Mouse (Mus musculus): ENCODE measurements around the gene Mcpt1. TPM values are rescaled to one million over a fixed set of nuclear protein-coding genes. Genes with fewer than 3 reads are reported as not detected.
"Not testable (repeated sequence)": the region's sequence is repeated elsewhere in the genome, so short reads cannot be mapped to it uniquely, and the experiment has no call there.

The Mcpt1 gene
- polyA plus RNA-seq (2014; fragmentation: Nextera tagmentation; extraction: Ambion mirVana), result 0.34 and 0.39 TPM in 2 replicates

DNA sequence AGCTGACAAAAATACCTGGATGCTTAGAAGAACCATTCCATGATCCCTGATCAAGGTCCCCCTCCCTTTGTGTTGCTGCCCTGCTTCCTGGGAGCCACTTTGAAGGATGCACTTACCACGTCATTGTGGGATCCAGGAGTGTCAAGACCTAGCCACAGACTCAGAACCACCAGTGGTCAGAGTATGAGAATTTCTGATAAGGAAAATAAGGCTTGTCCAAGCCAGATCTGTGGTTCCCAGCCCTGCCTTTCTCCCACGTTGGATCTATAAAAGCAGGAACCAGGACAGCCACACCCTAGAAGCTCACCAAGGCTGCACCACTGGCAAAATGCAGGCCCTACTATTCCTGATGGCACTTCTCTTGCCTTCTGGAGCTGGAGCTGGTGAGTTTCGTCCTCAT is at the start of gene Mcpt1:
Gene Mcpt1, plus strand, starts transcription at position 301 of the 400 bp plus-strand sequence.
- H3K27me3 ChIP-seq (replicated peaks; ENCODE audit: control insufficient read depth, insufficient read depth, low read length); H3K9ac ChIP-seq (ENCODE audit: low read depth, low read length); H3K36me3 ChIP-seq (ENCODE audit: control insufficient read depth, insufficient read depth, low read length); H3K27ac ChIP-seq (replicated peaks; ENCODE audit: low read depth, low read length); H3K4me1 ChIP-seq (ENCODE audit: control insufficient read depth, insufficient read depth, low read length); H3K4me2 ChIP-seq (ENCODE audit: low read depth, low read length); H3K4me3 ChIP-seq (ENCODE audit: low read depth, low read length); DNase-seq (ENCODE audit: low spot score); H3K9me3 ChIP-seq (ENCODE audit: control insufficient read depth, low read length); ATAC-seq (ENCODE audit: low read depth): not testable (repeated sequence)
- 74% methylated on average over 3 of the region's 3 CpGs for WGBS

DNA sequence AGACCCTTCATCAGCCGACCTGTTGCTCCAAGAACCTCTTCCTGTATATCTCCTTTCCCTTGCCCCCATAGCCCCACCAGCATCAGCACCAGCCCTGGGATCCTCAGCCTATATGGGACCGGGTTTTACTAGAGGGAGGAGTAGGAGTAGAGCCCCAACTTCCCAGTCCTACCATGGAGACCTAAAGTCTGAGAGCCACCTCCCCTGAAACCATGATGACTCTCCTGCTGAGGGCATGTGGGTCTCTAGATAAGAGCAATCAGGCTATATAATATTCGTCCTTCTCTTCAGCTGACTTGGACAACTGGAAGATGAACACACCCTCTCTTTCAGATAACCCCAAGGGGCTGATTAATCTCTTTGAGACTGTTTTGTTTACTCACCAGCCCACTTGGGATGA is 30.3 kb upstream of the Mcpt1 start:
- not testable (repeated sequence) for DNase-seq (ENCODE audit: low spot score); H3K36me3 ChIP-seq (ENCODE audit: control insufficient read depth, insufficient read depth, low read length); H3K4me3 ChIP-seq (ENCODE audit: low read depth, low read length); H3K27ac ChIP-seq (replicated peaks; ENCODE audit: low read depth, low read length); H3K4me1 ChIP-seq (ENCODE audit: control insufficient read depth, insufficient read depth, low read length); H3K9ac ChIP-seq (ENCODE audit: low read depth, low read length); H3K4me2 ChIP-seq (ENCODE audit: low read depth, low read length); ATAC-seq (ENCODE audit: low read depth); H3K27me3 ChIP-seq (replicated peaks; ENCODE audit: control insufficient read depth, insufficient read depth, low read length); H3K9me3 ChIP-seq (ENCODE audit: control insufficient read depth, low read length)
- 89% methylated on average over 1 of the region's 3 CpGs for WGBS

DNA sequence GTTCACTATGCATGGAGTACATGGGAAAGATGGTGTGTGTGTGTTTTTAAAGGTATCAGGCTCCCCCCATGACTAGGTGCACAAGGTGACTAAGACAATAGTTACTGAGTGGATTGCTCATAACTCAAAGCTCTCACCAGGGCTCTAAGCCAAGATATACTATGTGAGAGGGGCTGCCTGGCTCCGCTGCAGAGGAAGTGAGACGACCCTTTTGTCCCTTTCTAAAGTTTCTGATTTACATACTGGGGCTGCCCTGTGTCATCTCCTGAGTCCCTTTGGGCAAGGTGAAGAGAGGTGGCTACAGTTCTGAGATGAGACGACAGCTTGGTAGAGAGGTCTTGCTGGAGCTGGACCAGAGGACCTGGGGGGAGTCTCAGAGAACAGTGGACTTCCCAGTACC is 4.6 kb upstream of the Mcpt1 start:
- no peak overlapping the region for H3K4me3 ChIP-seq (ENCODE audit: low read depth, low read length)
- ATAC-seq (ENCODE audit: low read depth), result no peak
- H3K9me3 ChIP-seq (ENCODE audit: control insufficient read depth, low read length), result no peaks in the 10 kb centered on the region
- no peak overlapping the region for H3K27ac ChIP-seq (replicated peaks; ENCODE audit: low read depth, low read length)
- WGBS, result 65% methylated on average over 3 of the region's 3 CpGs
- H3K4me1 ChIP-seq (ENCODE audit: control insufficient read depth, insufficient read depth, low read length), result no peaks in the 10 kb centered on the region
- no peak for DNase-seq (ENCODE audit: low spot score)
- H3K9ac ChIP-seq (ENCODE audit: low read depth, low read length), result no peak overlapping the region
- H3K27me3 ChIP-seq (replicated peaks; ENCODE audit: control insufficient read depth, insufficient read depth, low read length), result no peaks in the 10 kb centered on the region
- no peaks in the 10 kb centered on the region for H3K36me3 ChIP-seq (ENCODE audit: control insufficient read depth, insufficient read depth, low read length)
- H3K4me2 ChIP-seq (ENCODE audit: low read depth, low read length), result no peak overlapping the region

DNA sequence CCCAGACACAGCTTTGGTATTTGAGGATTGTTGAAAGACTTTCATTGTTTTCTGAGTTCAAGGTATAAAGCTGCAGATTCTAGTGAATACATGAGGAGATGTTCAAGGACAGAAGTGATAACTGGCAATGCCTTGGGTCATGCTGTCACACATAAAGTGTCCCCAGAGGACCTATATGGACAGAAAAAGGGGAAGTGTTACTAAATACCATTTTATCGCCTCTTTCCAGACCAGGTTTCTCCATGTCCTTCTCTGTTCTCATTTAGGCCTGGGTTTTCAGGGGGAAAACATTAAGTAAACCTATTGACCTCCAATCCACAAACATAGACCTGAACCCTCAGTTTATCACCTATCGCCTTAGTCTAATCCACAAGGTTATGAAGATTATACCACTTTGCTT is 3.8 kb upstream of the Mcpt1 start:
- 91% methylated on average over 2 of the region's 2 CpGs for WGBS
- H3K4me1 ChIP-seq (ENCODE audit: control insufficient read depth, insufficient read depth, low read length), result no peaks in the 10 kb centered on the region
- no peak overlapping the region for H3K4me3 ChIP-seq (ENCODE audit: low read depth, low read length)
- no peaks in the 10 kb centered on the region for H3K27me3 ChIP-seq (replicated peaks; ENCODE audit: control insufficient read depth, insufficient read depth, low read length)
- H3K36me3 ChIP-seq (ENCODE audit: control insufficient read depth, insufficient read depth, low read length), result no peaks in the 10 kb centered on the region
- ATAC-seq (ENCODE audit: low read depth), result no peak
- DNase-seq (ENCODE audit: low spot score), result no peak
- H3K9ac ChIP-seq (ENCODE audit: low read depth, low read length), result no peak overlapping the region
- no peak overlapping the region for H3K4me2 ChIP-seq (ENCODE audit: low read depth, low read length)
- H3K9me3 ChIP-seq (ENCODE audit: control insufficient read depth, low read length), result no peaks in the 10 kb centered on the region
- H3K27ac ChIP-seq (replicated peaks; ENCODE audit: low read depth, low read length), result no peak overlapping the region

DNA sequence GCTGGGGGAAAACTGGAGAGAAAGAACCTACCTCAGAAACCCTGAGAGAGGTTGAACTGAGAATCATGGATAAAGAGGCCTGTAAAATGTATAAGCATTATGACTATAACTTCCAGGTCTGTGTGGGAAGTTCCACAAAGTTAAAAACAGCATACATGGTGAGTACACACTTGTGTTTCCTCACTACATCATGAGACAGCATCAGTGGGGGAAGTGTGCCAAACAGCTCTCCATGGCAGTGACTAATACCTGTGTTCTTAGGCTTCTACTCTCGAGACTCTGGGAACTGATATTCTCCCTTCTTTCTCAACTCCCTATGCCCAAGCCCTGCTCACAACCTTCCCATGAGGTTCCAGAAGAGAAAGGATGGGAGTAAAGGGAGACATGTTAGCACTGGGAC is 1.7 kb downstream of the Mcpt1 start:
- H3K4me3 ChIP-seq (ENCODE audit: low read depth, low read length), result no peak overlapping the region
- ATAC-seq (ENCODE audit: low read depth) (no peak), DNase-seq (ENCODE audit: low spot score) (no peak)
- no peak overlapping the region for H3K9ac ChIP-seq (ENCODE audit: low read depth, low read length)
- H3K4me1 ChIP-seq (ENCODE audit: control insufficient read depth, insufficient read depth, low read length), result no peaks in the 10 kb centered on the region
- H3K27ac ChIP-seq (replicated peaks; ENCODE audit: low read depth, low read length), result no peak overlapping the region
- no peaks in the 10 kb centered on the region for H3K36me3 ChIP-seq (ENCODE audit: control insufficient read depth, insufficient read depth, low read length)
- WGBS, result 65% methylated on average over 1 of the region's 1 CpGs
- no peaks in the 10 kb centered on the region for H3K27me3 ChIP-seq (replicated peaks; ENCODE audit: control insufficient read depth, insufficient read depth, low read length)
- no peaks in the 10 kb centered on the region for H3K9me3 ChIP-seq (ENCODE audit: control insufficient read depth, low read length)
- no peak overlapping the region for H3K4me2 ChIP-seq (ENCODE audit: low read depth, low read length)

DNA sequence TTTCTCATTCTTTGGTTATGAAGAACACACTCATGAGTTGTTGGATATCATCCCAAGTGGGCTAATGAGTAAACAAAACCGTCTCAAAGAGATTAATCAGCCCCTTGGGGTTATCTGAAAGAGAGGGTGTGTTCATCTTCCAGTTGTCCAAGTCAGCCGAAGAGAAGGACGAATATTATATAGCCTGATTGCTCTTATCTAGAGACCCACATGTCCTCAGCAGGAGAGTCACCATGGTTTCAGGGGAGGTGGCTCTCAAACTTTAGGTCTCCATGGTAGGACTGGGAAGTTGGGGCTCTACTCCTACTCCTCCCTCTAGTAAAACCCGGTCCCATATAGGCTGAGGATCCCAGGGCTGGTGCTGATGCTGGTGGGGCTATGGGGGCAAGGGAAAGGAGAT is 3.5 kb downstream of the Mcpt1 start:
- ATAC-seq (ENCODE audit: low read depth); H3K4me1 ChIP-seq (ENCODE audit: control insufficient read depth, insufficient read depth, low read length); H3K27ac ChIP-seq (replicated peaks; ENCODE audit: low read depth, low read length); H3K36me3 ChIP-seq (ENCODE audit: control insufficient read depth, insufficient read depth, low read length); H3K4me2 ChIP-seq (ENCODE audit: low read depth, low read length); DNase-seq (ENCODE audit: low spot score); H3K9ac ChIP-seq (ENCODE audit: low read depth, low read length); H3K27me3 ChIP-seq (replicated peaks; ENCODE audit: control insufficient read depth, insufficient read depth, low read length); H3K9me3 ChIP-seq (ENCODE audit: control insufficient read depth, low read length); H3K4me3 ChIP-seq (ENCODE audit: low read depth, low read length): not testable (repeated sequence)
- WGBS, result 79% methylated on average over 3 of the region's 4 CpGs

DNA sequence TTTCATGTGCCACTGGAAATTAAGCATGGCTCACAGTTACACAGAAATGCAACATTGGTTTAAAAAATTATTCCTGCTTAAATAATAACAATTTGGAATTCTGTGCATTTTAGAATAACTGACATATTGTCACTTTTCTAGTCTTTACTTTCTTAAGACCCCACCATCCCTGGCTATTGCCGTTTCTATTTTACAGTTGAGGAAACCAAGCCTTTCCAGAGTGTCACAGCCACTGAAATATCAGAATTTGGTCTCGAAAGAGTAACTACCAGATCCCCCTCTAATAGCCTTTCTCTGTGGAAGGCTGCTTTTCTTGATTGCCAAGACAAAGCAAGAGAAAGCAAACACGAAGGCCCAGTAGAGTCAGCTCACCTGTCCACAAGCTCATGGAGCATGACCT is 12.6 kb downstream of the Mcpt1 start, which contains the start of gene Mcpt9:
Gene Mcpt9, minus strand, starts transcription at position 101 of the 400 bp plus-strand sequence.
- H3K4me2 ChIP-seq (ENCODE audit: low read depth, low read length); H3K9me3 ChIP-seq (ENCODE audit: control insufficient read depth, low read length); H3K9ac ChIP-seq (ENCODE audit: low read depth, low read length); H3K4me3 ChIP-seq (ENCODE audit: low read depth, low read length); DNase-seq (ENCODE audit: low spot score); H3K4me1 ChIP-seq (ENCODE audit: control insufficient read depth, insufficient read depth, low read length); H3K36me3 ChIP-seq (ENCODE audit: control insufficient read depth, insufficient read depth, low read length); H3K27ac ChIP-seq (replicated peaks; ENCODE audit: low read depth, low read length); H3K27me3 ChIP-seq (replicated peaks; ENCODE audit: control insufficient read depth, insufficient read depth, low read length); ATAC-seq (ENCODE audit: low read depth): not testable (repeated sequence)
- WGBS, result 72% methylated on average over 3 of the region's 3 CpGs

DNA sequence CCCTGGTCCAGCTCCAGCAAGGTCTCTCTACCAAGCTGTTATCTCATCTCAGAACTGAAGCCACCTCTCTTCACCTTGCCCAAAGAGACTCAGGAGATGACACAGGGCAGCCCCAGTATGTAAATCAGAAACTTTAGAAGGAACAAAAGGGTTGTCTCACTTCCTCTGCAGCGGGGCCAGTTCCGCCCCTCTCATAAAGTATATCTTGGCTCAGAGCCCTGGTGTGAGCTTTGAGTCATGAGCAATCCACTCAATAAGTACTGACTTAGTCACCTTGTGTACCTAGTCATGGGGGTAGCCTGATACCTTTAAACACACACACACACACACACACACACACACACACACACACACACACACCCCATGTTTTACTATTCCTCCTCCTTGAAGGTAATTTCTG is 16.7 kb downstream of the Mcpt1 start:
- H3K9ac ChIP-seq (ENCODE audit: low read depth, low read length), result no peak overlapping the region
- WGBS, result 55% methylated on average over 2 of the region's 2 CpGs
- no peaks in the 10 kb centered on the region for H3K36me3 ChIP-seq (ENCODE audit: control insufficient read depth, insufficient read depth, low read length)
- H3K9me3 ChIP-seq (ENCODE audit: control insufficient read depth, low read length), result no peaks in the 10 kb centered on the region
- ATAC-seq (ENCODE audit: low read depth) (no peak), DNase-seq (ENCODE audit: low spot score) (peak; percentile 5)
- H3K4me3 ChIP-seq (ENCODE audit: low read depth, low read length), result no peak overlapping the region
- no peak overlapping the region for H3K4me2 ChIP-seq (ENCODE audit: low read depth, low read length)
- no peak overlapping the region for H3K27ac ChIP-seq (replicated peaks; ENCODE audit: low read depth, low read length)
- H3K4me1 ChIP-seq (ENCODE audit: control insufficient read depth, insufficient read depth, low read length), result no peaks in the 10 kb centered on the region
- no peaks in the 10 kb centered on the region for H3K27me3 ChIP-seq (replicated peaks; ENCODE audit: control insufficient read depth, insufficient read depth, low read length)

DNA sequence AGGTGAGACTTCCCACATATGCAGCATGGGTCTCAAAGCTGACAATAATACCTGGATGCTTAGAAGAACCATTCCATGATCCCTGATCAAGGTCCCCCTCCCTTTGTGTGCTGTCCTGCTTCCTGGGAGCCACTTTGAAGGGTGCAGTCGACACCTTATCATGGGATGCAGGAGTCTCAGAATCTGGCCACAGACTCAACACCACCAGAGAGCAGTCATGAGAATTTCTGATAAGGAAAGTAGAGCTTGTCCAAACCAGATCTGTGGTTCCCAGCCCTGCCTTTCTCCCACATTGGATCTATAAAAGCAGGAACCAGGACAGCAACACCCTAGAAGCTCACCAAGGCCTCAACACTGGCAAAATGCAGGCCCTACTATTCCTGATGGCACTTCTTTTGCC is 24.0 kb downstream of the Mcpt1 start, which contains the start of gene Mcpt2:
Gene Mcpt2, plus strand, starts transcription at position 250 of the 400 bp plus-strand sequence.
- H3K4me3 ChIP-seq (ENCODE audit: low read depth, low read length); H3K9ac ChIP-seq (ENCODE audit: low read depth, low read length); H3K27ac ChIP-seq (replicated peaks; ENCODE audit: low read depth, low read length); H3K36me3 ChIP-seq (ENCODE audit: control insufficient read depth, insufficient read depth, low read length); ATAC-seq (ENCODE audit: low read depth); DNase-seq (ENCODE audit: low spot score); H3K4me2 ChIP-seq (ENCODE audit: low read depth, low read length); H3K9me3 ChIP-seq (ENCODE audit: control insufficient read depth, low read length); H3K27me3 ChIP-seq (replicated peaks; ENCODE audit: control insufficient read depth, insufficient read depth, low read length); H3K4me1 ChIP-seq (ENCODE audit: control insufficient read depth, insufficient read depth, low read length): not testable (repeated sequence)
- 79% methylated on average over 1 of the region's 1 CpGs for WGBS

Data from embryonic facial prominence, embryonic 14.5 days (tissue).